Mouse (Mus musculus): ENCODE measurements around the gene Lrmp. TPM values are rescaled to one million over a fixed set of nuclear protein-coding genes. Genes with fewer than 3 reads are reported as not detected.
"Not testable (repeated sequence)": the region's sequence is repeated elsewhere in the genome, so short reads cannot be mapped to it uniquely, and the experiment has no call there.

The Lrmp gene
- total and polyA plus RNA-seq, 3 experiments = 64.3 to 70.1 TPM; not detected in 1

- Histone ChIP-seq H3K9me3 (replicated peaks; ENCODE audit: insufficient read depth, low read length) (no peaks in the 10 kb centered on the region), H3K79me2 (ENCODE audit: control insufficient read depth, insufficient read depth, low read length, poor library complexity) (peaks cover 12% of the 10 kb centered on the region; the same call in 1 of the 2 replicates), H3K27ac (ENCODE audit: control insufficient read depth, low read depth, low read length) (no peak overlapping the region), H3K36me3 (ENCODE audit: control insufficient read depth in 1 of 2, insufficient read depth in 2 of 2, low read length in 2 of 2) (peaks cover 0 to 2% of the 10 kb centered on the region in 2 experiments; a peak in 2 of 4 replicates), H3K4me1 (ENCODE audit: control insufficient read depth in 1 of 2, insufficient read depth in 2 of 2, low read length in 2 of 2) (peaks cover 0 to 2% of the 10 kb centered on the region in 2 experiments; a peak in 2 of 4 replicates), H3K9ac (ENCODE audit: control insufficient read depth, low read depth, low read length, poor library complexity, severe bottlenecking) (no peak overlapping the region), H3K27me3 (ENCODE audit: control insufficient read depth in 1 of 2, insufficient read depth in 2 of 2, low read length in 2 of 2) (no peaks in the 10 kb centered on the region), H3K4me3 (ENCODE audit: control insufficient read depth in 1 of 2, insufficient read depth in 1 of 2, low read depth in 2 of 2, low read length in 2 of 2) (no peak overlapping the region)
- no peak for DNase-seq (ENCODE audit: low read depth, low spot score)
- TF ChIP-seq UBTF (IDR thresholded peaks at IDR 0.05; ENCODE audit: borderline replicate concordance, insufficient read depth, low read depth, low read length) (no peak), USF1 (IDR thresholded peaks at IDR 0.05; ENCODE audit: low read depth, low read length) (no peak), BHLHE40 (IDR thresholded peaks at IDR 0.05; ENCODE audit: borderline replicate concordance, low read depth, low read length) (no peak), USF2 (IDR thresholded peaks at IDR 0.05; ENCODE audit: borderline replicate concordance in 1 of 2, insufficient read depth in 1 of 2, low read depth in 1 of 2, low read length in 2 of 2) (no peak), KAT2A (conservative IDR thresholded peaks at IDR 0.05; ENCODE audit: low read depth, low read length) (no peak), CHD2 (IDR thresholded peaks at IDR 0.05; ENCODE audit: low read length) (no peak), E2F4 (IDR thresholded peaks at IDR 0.05; ENCODE audit: borderline replicate concordance, low read depth, low read length) (no peak), MAX (IDR thresholded peaks at IDR 0.05; ENCODE audit: low read length) (no peak), POLR2A (IDR thresholded peaks at IDR 0.05; ENCODE audit: control insufficient read depth in 1 of 2, insufficient read depth in 1 of 2, low read depth in 1 of 2, low read length in 2 of 2, poor library complexity in 1 of 2) (no peak), MXI1 (IDR thresholded peaks at IDR 0.05; ENCODE audit: low read depth, low read length) (no peak), ZNF384 (IDR thresholded peaks at IDR 0.05; ENCODE audit: low read depth, low read length) (no peak), HCFC1 (IDR thresholded peaks at IDR 0.05; ENCODE audit: low read depth, low read length) (no peak), ETS1 (IDR thresholded peaks at IDR 0.05; ENCODE audit: low read depth, low read length) (no peak), MAZ (IDR thresholded peaks at IDR 0.05; ENCODE audit: low read depth, low read length) (no peak), POLR2AphosphoS5 (IDR thresholded peaks at IDR 0.05; ENCODE audit: borderline replicate concordance, low read depth, low read length) (no peak), JUND (IDR thresholded peaks at IDR 0.05; ENCODE audit: low read depth, low read length) (no peak), CTCF (IDR thresholded peaks at IDR 0.05 in 2 of 3, conservative IDR thresholded peaks at IDR 0.05 in 1 of 3; ENCODE audit: control insufficient read depth in 1 of 3, insufficient read depth in 1 of 3, low read depth in 2 of 3, low read length in 3 of 3, poor library complexity in 1 of 3, severe bottlenecking in 1 of 3) (no peak), NELFE (IDR thresholded peaks at IDR 0.05; ENCODE audit: low read depth, low read length) (no peak)
Observed at GRCm38 (mm10) chr6:145131991-145132390, 16.5 kb downstream of the Lrmp start.

GRCm38 (mm10) chr6:145132969-145133368, 17.5 kb downstream of the Lrmp start:
- not testable (repeated sequence) for H3K4me3 ChIP-seq (ENCODE audit: control insufficient read depth in 1 of 2, insufficient read depth in 1 of 2, low read depth in 2 of 2, low read length in 2 of 2); H3K9ac ChIP-seq (ENCODE audit: control insufficient read depth, low read depth, low read length, poor library complexity, severe bottlenecking); H3K79me2 ChIP-seq (ENCODE audit: control insufficient read depth, insufficient read depth, low read length, poor library complexity); H3K27me3 ChIP-seq (ENCODE audit: control insufficient read depth in 1 of 2, insufficient read depth in 2 of 2, low read length in 2 of 2); DNase-seq (ENCODE audit: low read depth, low spot score); H3K27ac ChIP-seq (ENCODE audit: control insufficient read depth, low read depth, low read length); H3K36me3 ChIP-seq (ENCODE audit: control insufficient read depth in 1 of 2, insufficient read depth in 2 of 2, low read length in 2 of 2); H3K4me1 ChIP-seq (ENCODE audit: control insufficient read depth in 1 of 2, insufficient read depth in 2 of 2, low read length in 2 of 2); H3K9me3 ChIP-seq (replicated peaks; ENCODE audit: insufficient read depth, low read length)

All from MEL (cell line).